Mouse (Mus musculus) heart, postnatal 0 days (tissue): ENCODE measurements at regions not wholly inside any gene's neighbourhood (a gene's known extent, or its start where the extent isn't known, plus 50 kb on each side); places are given as distances from the start of the nearest gene placed in this dataset.
"Not testable (repeated sequence)": the region's sequence is repeated elsewhere in the genome, so short reads cannot be mapped to it uniquely, and the experiment has no call there.

Experiments
- CTCF ChIP-seq: IDR thresholded peaks from 2 replicates; pipeline ENCODE4 v1.5.1; 2016; ENCODE audit warnings: antibody characterized with exemption, control low read depth, low read depth
- EP300 ChIP-seq: IDR thresholded peaks from 2 replicates; pipeline ENCODE4 v1.6.1; 2016; ENCODE audit warnings: antibody characterized with exemption, low read depth

GRCm38 (mm10) chr8:12455376-12455775, 60.3 kb downstream of the Sox1 start:
- TF ChIP-seq CTCF, EP300: not testable (repeated sequence)
